Mouse (Mus musculus) stomach, embryonic 14.5 days (tissue): ENCODE results near the gene Cenpt. TPM values are rescaled to one million over a fixed set of nuclear protein-coding genes. Genes with fewer than 3 reads are reported as not detected.

Experiments used
- ATAC-seq: fragments of 200-750 bp; cut with Nextera tagmentation; 2 replicates; pipeline ENCODE4 v1.8.0; 2017; ENCODE audit warnings: low read depth, moderate TSS enrichment; ENCODE audit not compliant: insufficient number of reproducible peaks, insufficient read depth, low FRiP score
- H3K27ac ChIP-seq: fragments of 300-500 bp; sonication (generic); 2 replicates; pipeline ENCODE4 v1.5.1; 2014; ENCODE audit warnings: mild to moderate bottlenecking, low read length, moderate library complexity, mixed read lengths
- H3K27me3 ChIP-seq: fragments of 300-500 bp; sonication (generic); 2 replicates; pipeline ENCODE4 v1.6.1; 2014; ENCODE audit warnings: low read length, control low read depth, mixed read lengths; ENCODE audit not compliant: control insufficient read depth, insufficient read depth
- H3K36me3 ChIP-seq: fragments of 300-500 bp; sonication (generic); 2 replicates; pipeline ENCODE4 v1.6.1; 2014; ENCODE audit warnings: mild to moderate bottlenecking, control low read depth, low read length, moderate library complexity, mixed read lengths; ENCODE audit not compliant: control insufficient read depth, insufficient read depth
- H3K4me1 ChIP-seq: fragments of 300-500 bp; sonication (generic); 2 replicates; pipeline ENCODE4 v1.6.1; 2014; ENCODE audit warnings: low read length, control low read depth, mixed read lengths; ENCODE audit not compliant: control insufficient read depth, insufficient read depth
- H3K4me2 ChIP-seq: fragments of 300-500 bp; sonication (generic); replicated peaks from 2 replicates; pipeline ENCODE4 v1.6.1; 2014; ENCODE audit warnings: low read depth, low read length, control low read depth
- H3K4me3 ChIP-seq: fragments of 300-500 bp; sonication (generic); 2 replicates; pipeline ENCODE4 v1.5.1; 2014; ENCODE audit warnings: low read depth, low read length, control low read depth
- H3K9ac ChIP-seq: fragments of 300-500 bp; sonication (generic); replicated peaks from 2 replicates; pipeline ENCODE4 v1.6.1; 2014; ENCODE audit warnings: low read depth, mild to moderate bottlenecking, control low read depth, low read length, moderate library complexity, mixed read lengths
- H3K9me3 ChIP-seq: fragments of 300-500 bp; sonication (generic); 2 replicates; pipeline ENCODE4 v1.6.1; 2016; ENCODE audit warnings: low read depth, low read length, control low read depth; ENCODE audit not compliant: control insufficient read depth
- WGBS: fragments of 180-500 bp; shearing (Covaris S2); extraction: QIAGEN DNeasy Blood & Tissue Kit; methylation state at CpG from one replicate; pipeline ENCODE4 v1.1.7; 2014; 5-methylcytosine and 5-hydroxymethylcytosine counted together
- polyA plus RNA-seq: library from polyadenylated mRNA; unstranded; fragments of >200 nt; fragmentation: Nextera tagmentation; extraction: Ambion mirVana; gene quantifications from 2 replicates; pipeline ENCODE4 v1.2.1, GENCODE M21; 2014

Gene Cenpt
- polyA plus RNA-seq, 1 experiment from 2014 or later = 52.3 TPM

DNA sequence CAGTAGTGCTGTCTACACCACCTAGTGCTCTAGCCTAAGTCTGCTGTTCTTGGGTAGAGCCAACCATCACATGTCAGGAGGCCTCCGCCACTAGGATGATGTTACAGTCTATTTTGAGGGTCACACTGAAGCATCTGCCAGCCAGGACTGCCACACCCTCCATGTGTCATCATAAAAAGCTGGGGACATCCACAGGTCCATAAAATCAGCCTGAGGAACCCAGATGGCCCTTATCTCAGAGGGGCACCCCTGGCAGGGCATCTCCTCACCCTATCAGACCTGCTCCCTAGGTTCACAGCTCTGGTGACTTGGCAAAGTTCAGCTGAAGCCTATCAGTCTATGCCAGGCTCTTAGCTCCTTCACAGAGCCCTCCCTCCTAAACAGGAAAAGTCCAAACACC, 32.2 kb downstream of the Cenpt start:
- Histone ChIP-seq H3K4me3 (no peak overlapping the region), H3K27ac (no peak overlapping the region), H3K4me1 (peaks cover 3% of the 10 kb centered on the region), H3K36me3 (peaks cover 19% of the 10 kb centered on the region; the same call in 1 of the 2 replicates), H3K4me2 (no peak overlapping the region), H3K27me3 (no peaks in the 10 kb centered on the region), H3K9me3 (no peaks in the 10 kb centered on the region), H3K9ac (no peak overlapping the region)
- ATAC-seq = peak; percentile 94; the same call in 1 of the 2 replicates
- 92% methylated on average over 1 of the region's 1 CpGs for whole genome bisulfite sequencing

DNA sequence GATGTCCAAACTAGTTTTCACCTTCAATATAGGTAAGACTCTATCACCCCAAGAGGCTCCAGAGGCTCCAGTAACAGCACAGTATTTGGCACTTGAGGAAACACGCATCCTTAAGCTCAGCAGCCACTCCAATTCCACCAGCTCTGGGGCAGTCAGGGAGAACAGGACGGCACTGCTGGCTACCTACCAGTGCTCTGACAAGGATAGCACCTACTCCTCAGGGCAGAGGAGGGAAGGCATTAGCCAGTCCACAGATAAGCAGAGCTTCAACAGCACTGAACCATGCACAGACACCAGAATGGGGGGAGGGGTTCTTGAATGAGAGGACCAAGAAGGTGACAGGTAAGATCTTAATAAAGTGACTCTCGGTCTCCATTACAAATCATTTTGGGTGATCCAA, 33.4 kb downstream of the Cenpt start:
- Histone ChIP-seq H3K27ac (no peak overlapping the region), H3K27me3 (no peaks in the 10 kb centered on the region), H3K9me3 (no peaks in the 10 kb centered on the region), H3K4me1 (no peaks in the 10 kb centered on the region), H3K9ac (no peak overlapping the region), H3K36me3 (peaks cover 15% of the 10 kb centered on the region), H3K4me2 (no peak overlapping the region), H3K4me3 (no peak overlapping the region)
- WGBS = 90% methylated on average over 3 of the region's 3 CpGs
- no peak for ATAC-seq

- Histone ChIP-seq H3K4me2 (no peak overlapping the region), H3K27ac (no peak overlapping the region), H3K36me3 (peaks cover 12% of the 10 kb centered on the region; the same call in 1 of the 2 replicates), H3K27me3 (no peaks in the 10 kb centered on the region), H3K9ac (no peak overlapping the region), H3K4me1 (no peaks in the 10 kb centered on the region), H3K9me3 (no peaks in the 10 kb centered on the region), H3K4me3 (no peak overlapping the region)
- no peak for ATAC-seq
- 95% methylated on average over 6 of the region's 6 CpGs for WGBS
Measured at GRCm38 (mm10) chr8:105813241-105813640, 39.8 kb downstream of the Cenpt start.

DNA sequence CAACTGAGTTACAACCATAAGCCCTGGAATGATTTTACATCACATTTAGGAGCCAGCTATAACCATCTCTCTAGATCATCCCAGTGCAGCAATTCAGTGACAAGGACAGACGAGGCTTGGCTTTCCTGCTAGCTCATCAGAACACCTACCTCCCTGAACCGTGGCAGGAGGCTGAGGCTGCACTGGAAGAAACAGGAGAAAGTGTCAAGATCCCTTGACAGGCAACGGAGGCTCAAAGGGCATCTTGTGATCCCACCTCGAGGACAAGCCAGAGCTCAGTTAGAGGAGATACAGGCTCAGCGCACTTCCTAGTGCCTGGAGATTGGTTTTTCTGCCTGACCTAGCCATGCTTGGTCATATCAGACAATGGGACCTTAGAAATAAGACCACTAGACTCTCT, 40.6 kb downstream of the Cenpt start:
- 87% methylated on average over 5 of the region's 5 CpGs for WGBS
- Histone ChIP-seq H3K9ac (no peak overlapping the region), H3K4me3 (no peak overlapping the region), H3K9me3 (no peaks in the 10 kb centered on the region), H3K4me2 (no peak overlapping the region), H3K27ac (no peak overlapping the region), H3K36me3 (peaks cover 12% of the 10 kb centered on the region; the same call in 1 of the 2 replicates), H3K27me3 (no peaks in the 10 kb centered on the region), H3K4me1 (no peaks in the 10 kb centered on the region)
- ATAC-seq = no peak

- no peak overlapping the region for H3K4me2 ChIP-seq
- H3K27me3 ChIP-seq = no peaks in the 10 kb centered on the region
- WGBS = 75% methylated on average over 3 of the region's 3 CpGs
- H3K4me1 ChIP-seq = no peaks in the 10 kb centered on the region
- no peak overlapping the region for H3K9ac ChIP-seq
- H3K27ac ChIP-seq = no peak overlapping the region
- ATAC-seq = no peak
- peaks cover 12% of the 10 kb centered on the region; the same call in 1 of the 2 replicates for H3K36me3 ChIP-seq
- no peak overlapping the region for H3K4me3 ChIP-seq
- H3K9me3 ChIP-seq = no peaks in the 10 kb centered on the region
Measured at GRCm38 (mm10) chr8:105811543-105811942, 41.5 kb downstream of the Cenpt start.

DNA sequence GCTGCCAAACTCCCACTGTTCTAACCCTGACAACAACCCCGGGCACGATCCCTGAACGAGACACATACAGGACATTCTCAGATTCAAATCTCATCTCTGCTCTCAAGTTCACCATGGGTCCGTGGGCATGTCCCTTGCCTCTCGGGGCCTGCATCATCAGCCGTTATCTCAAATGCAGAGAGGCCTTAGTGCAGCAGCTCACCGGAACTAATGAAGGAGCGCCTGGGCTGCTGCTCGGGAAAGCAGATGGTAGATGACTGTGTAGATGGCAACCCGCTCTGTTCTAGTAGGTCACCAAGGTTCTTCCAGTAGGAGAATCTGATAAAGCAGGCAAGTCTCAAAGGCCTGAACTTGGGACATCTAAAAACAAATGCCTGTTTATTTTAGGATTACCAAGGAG, 42.0 kb downstream of the Cenpt start:
- Histone ChIP-seq H3K27me3 (no peaks in the 10 kb centered on the region), H3K4me2 (no peak overlapping the region), H3K27ac (no peak overlapping the region), H3K4me1 (no peaks in the 10 kb centered on the region), H3K4me3 (no peak overlapping the region), H3K36me3 (peaks cover 12% of the 10 kb centered on the region; the same call in 1 of the 2 replicates), H3K9ac (no peak overlapping the region), H3K9me3 (no peaks in the 10 kb centered on the region)
- ATAC-seq = no peak
- 89% methylated on average over 10 of the region's 10 CpGs for WGBS

- Histone ChIP-seq H3K4me1 (no peaks in the 10 kb centered on the region), H3K4me2 (no peak overlapping the region), H3K4me3 (no peak overlapping the region), H3K9ac (no peak overlapping the region), H3K36me3 (peaks cover 12% of the 10 kb centered on the region; the same call in 1 of the 2 replicates), H3K9me3 (no peaks in the 10 kb centered on the region), H3K27ac (no peak overlapping the region), H3K27me3 (no peaks in the 10 kb centered on the region)
- WGBS = 94% methylated on average over 6 of the region's 6 CpGs
- ATAC-seq = no peak
Measured at GRCm38 (mm10) chr8:105810245-105810786, 42.8 kb downstream of the Cenpt start.

- Histone ChIP-seq H3K9me3 (no peaks in the 10 kb centered on the region), H3K4me1 (no peaks in the 10 kb centered on the region), H3K4me2 (no peak overlapping the region), H3K36me3 (peaks cover 19% of the 10 kb centered on the region), H3K27ac (no peak overlapping the region), H3K27me3 (no peaks in the 10 kb centered on the region), H3K9ac (no peak overlapping the region), H3K4me3 (no peak overlapping the region)
- 93% methylated on average over 2 of the region's 2 CpGs for WGBS
- ATAC-seq = no peak
Measured at GRCm38 (mm10) chr8:105808480-105808879, 44.6 kb downstream of the Cenpt start.

DNA sequence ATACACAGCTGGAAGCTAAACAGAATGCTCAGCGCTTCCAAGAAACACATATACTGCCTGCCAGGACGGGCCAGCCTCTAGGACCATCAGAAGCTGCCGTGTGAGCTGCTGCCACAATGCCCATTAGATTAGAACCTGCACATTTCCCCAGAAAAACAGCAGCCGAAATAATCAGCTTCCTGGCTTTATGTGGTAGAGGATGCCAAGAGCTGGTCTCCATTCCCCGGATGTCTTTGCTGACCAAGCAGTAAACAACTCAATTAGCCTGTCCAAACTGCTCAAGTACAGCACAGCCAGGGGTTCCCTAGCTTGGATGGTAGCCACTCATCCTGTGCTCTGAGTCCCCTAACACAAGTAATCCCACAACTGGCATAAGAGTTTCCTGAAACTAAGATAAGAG, 45.3 kb downstream of the Cenpt start:
- no peak overlapping the region for H3K27ac ChIP-seq
- no peak overlapping the region for H3K4me2 ChIP-seq
- peaks cover 19% of the 10 kb centered on the region for H3K36me3 ChIP-seq
- no peaks in the 10 kb centered on the region for H3K27me3 ChIP-seq
- H3K9ac ChIP-seq = no peak overlapping the region
- ATAC-seq = no peak
- 88% methylated on average over 5 of the region's 5 CpGs for whole genome bisulfite sequencing
- no peaks in the 10 kb centered on the region for H3K9me3 ChIP-seq
- H3K4me3 ChIP-seq = no peak overlapping the region
- no peaks in the 10 kb centered on the region for H3K4me1 ChIP-seq
